Mouse (Mus musculus) kidney, postnatal 25 days (tissue): Measurements from ENCODE around the gene Pogz.
A peak's percentile ranks its signal among the peaks of the same experiment; 100 is the strongest.
"Not testable (repeated sequence)": the region's sequence is repeated elsewhere in the genome, so short reads cannot be mapped to it uniquely, and the experiment has no call there.

Experiments
- DNase-seq, 2 experiments: peaks; one replicate each; pipeline ENCODE4 v3.0.0; 2021; ENCODE audit warnings: mixed read lengths in 2 of 2

Gene Pogz

DNA sequence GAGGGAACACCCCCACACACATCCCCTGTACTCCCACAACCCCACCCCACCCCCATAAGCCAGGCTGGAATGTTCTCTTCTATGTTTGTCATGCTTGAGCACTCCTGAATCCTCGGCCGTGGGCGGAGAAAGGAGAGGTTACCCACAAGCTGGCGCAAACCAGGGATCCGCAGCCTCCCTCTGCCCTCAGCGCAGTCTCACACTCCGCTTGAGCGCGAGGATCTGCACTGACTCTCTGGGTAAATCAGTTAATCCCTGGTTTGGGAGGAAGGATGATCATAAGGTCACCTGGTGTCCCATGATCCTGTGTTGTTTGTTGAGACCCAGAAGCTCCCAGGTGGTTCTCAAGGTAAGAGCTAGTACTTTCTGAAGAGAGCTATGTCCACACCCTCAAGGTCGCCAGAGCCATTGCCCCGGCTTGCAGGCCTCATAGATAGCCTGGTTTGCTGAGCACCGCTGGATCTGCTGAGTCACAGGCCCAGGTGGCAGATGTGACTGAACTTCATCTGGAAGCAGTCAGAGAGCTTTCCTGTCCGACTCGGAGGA is 80.5 kb downstream of the Pogz start:
- DNase-seq: peak; percentile 87 to 95

DNA sequence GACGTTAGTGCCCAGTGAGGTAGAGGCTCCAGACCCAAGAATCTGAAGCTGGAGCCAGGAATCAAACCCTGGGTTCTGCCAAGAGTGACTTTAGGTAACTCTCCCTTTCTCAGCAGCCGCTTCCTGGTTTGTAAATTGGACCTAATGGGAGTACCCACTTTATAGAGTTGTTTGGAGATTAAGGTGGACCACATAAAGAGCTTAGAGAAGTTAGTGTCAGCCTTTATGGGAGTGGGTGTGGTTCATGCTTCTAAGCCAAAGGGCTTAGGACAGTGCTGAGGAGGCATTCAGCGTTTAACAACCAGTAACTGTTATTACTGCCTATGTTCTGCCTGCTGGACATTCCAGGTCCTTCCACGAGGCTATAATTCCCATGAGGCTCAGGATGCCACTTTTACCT is 81.5 kb downstream of the Pogz start:
- DNase-seq: no peak

DNA sequence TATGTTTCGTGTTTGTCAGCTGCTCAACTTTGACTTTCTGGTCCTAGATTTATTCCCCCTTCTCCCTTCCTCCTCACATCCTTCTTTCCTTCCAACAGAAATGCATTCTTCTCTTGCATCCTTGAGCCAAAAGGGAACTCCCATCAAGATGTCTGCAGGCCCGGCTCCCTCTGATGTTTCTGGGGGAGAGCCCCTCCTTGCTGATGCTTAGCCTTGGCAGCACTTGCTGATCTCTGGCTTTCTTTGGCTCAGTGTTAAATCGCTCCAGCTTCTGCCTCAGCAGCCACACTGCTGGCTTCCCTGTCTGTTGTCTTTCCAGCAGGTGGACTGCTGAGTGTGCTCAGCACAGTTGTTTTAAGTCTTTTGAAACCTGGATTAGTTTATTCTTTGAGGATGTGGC is 83.7 kb downstream of the Pogz start:
- DNase-seq: no peak

DNA sequence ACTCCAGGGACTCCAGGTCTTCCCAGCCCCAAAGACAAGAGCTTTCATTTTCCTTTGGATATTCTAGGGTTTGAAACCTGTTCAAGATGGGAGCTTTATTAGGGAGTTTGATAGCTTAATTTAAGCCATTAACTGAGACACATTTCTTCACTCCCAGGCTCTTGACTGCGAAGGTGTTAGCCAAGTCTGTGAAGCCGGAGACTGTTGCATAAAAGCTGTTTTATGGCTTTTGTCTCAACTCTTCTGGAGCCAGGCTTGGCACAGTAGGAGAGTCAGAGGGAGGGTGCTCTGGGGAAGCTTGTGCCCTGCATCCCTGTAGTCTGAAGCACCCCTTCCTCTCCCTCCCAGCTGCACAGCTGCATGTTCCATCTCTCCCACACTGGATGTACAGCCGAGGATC is 85.0 kb downstream of the Pogz start:
- DNase-seq: no peak

DNA sequence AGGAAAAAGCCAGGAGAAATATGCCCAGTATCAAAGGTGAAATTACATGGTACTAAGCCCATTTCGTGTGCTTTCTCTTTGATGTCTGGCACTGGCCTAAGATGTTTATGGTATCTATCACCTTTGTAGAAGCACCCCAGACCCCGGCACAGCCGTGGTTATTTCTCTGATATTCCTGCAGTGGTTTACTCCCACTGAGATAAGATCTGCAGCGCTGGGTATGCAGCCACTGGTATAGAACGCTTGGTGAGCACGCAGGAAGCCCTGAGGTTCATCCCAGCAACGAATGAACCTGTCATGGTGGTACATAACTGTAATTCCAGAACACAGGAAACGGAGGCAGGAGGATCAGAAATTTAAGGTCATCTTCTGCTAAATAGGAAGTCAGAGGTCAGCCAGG is 87.3 kb downstream of the Pogz start:
- DNase-seq: no peak

DNA sequence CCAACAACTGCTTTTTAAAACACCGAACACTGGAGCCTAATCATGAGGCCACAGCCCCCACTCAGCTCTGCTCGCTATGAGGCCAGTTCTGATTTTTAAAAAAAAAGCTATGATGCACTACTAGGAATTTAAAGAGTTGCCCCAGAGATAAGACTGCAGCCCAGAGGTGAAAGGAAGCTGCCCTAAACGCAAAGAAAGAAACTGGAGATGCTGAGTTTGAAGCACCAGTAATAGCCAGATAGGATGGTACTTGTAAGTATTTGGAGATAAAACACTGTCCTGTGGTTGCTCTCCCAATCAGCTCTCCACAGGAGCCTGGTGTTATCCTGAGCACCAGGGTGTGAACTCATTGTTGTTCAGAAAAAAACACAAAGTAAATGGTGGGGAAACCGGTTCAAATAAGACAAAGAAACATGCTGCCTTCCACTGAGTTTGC is 89.0 kb downstream of the Pogz start:
- not testable (repeated sequence) for DNase-seq

DNA sequence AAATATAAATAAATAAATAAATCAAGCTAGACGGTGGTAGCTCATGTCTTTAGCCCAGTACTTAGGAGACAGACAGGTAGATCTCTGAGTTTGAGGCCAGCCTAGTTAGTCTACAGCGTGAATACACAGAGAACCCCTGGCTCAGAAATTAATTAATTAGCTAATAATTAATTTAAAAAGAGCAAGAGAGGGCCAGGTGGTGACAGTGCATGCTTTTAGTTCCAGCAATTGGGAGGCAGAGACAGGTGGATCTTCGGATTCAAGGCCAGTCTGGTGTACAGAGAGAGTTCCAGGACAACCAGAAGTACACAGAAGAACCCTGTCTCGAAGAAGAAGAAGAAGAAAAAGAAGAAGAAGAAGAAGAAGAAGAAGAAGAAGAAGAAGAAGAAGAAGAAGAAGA is 91.6 kb downstream of the Pogz start:
- not testable (repeated sequence) for DNase-seq

GRCm38 (mm10) chr3:94930386-94931266 is 93.3 kb downstream of the Pogz start:
- DNase-seq: peak; percentile 69 to 83

DNA sequence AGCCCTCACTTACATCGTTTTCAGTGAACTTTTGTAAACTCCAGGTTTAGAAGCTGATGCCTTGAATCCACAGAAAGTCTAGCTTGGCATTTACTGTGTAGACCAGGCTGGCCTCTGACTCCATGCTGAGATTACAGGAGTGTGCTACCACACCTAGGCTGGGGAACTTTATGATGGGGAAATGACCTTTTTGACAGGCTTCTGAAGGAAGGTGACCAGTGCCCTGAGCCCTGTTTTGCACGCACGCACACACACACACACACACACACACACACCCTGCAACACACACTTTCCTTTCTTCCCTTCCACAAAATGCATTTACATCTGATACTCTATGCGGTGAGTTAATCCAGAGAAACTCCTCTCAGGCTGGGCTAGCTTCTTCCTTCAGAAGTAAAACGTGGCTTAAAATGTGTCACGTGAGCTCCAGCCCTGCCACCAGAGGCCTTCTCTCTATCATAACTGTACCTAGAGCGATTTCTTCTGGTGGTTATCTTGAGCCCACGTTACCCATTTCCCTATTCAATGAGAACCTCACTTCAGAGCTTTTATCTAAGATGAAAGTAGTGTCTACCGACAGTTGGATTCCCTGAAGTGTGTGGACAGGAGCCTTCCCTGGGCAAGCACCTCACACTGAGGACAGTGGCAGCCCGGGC is 94.2 kb downstream of the Pogz start:
- DNase-seq: not testable (repeated sequence)
